Mouse (Mus musculus) megakaryocyte, embryonic 14.5 days (primary cell): ENCODE results near the gene Pnpla2.

ENCODE experiments used
- FLI1 ChIP-seq: IDR thresholded peaks from 2 replicates; pipeline ENCODE4 v1.6.1; 2012; ENCODE audit warnings: low read length, inconsistent platforms, mixed read lengths
- GATA1 ChIP-seq: IDR thresholded peaks from 3 replicates; pipeline ENCODE4 v1.6.1; 2012; ENCODE audit warnings: mixed read lengths, low read length, inconsistent platforms, borderline replicate concordance

- TF ChIP-seq FLI1 (no peak), GATA1 (no peak)
These were observed 26.3 kb upstream of the Pnpla2 start for GRCm38 (mm10) chr7:141428701-141429100.
